Mouse (Mus musculus) ES-E14 (cell line): ENCODE data around the gene Olfr145.

Source experiments
- MAFK ChIP-seq: IDR thresholded peaks from 2 replicates; pipeline ENCODE4 v1.6.1; 2014; ENCODE audit warnings: mild to moderate bottlenecking, low read depth, low read length, inconsistent platforms; ENCODE audit not compliant: insufficient read depth
- ZC3H11A ChIP-seq: IDR thresholded peaks from 2 replicates; pipeline ENCODE4 v1.6.1; 2012; ENCODE audit warnings: low read depth, mild to moderate bottlenecking, inconsistent platforms, low read length, borderline replicate concordance
- ZNF384 ChIP-seq: IDR thresholded peaks from 2 replicates; pipeline ENCODE4 v1.6.1; 2012; ENCODE audit warnings: low read depth, low read length, inconsistent platforms

GRCm38 (mm10) chr9:37871536-37871935 is 25.0 kb upstream of the Olfr145 start:
- TF ChIP-seq ZC3H11A: no peak
- TF ChIP-seq MAFK: no peak
- no peak for TF ChIP-seq ZNF384
